Mouse (Mus musculus): ENCODE measurements around the gene Chil1. TPM values are rescaled to one million over a fixed set of nuclear protein-coding genes. Genes with fewer than 3 reads are reported as not detected.

Chil1 gene
- polyA plus RNA-seq, 1 experiment = 0.08 TPM

DNA sequence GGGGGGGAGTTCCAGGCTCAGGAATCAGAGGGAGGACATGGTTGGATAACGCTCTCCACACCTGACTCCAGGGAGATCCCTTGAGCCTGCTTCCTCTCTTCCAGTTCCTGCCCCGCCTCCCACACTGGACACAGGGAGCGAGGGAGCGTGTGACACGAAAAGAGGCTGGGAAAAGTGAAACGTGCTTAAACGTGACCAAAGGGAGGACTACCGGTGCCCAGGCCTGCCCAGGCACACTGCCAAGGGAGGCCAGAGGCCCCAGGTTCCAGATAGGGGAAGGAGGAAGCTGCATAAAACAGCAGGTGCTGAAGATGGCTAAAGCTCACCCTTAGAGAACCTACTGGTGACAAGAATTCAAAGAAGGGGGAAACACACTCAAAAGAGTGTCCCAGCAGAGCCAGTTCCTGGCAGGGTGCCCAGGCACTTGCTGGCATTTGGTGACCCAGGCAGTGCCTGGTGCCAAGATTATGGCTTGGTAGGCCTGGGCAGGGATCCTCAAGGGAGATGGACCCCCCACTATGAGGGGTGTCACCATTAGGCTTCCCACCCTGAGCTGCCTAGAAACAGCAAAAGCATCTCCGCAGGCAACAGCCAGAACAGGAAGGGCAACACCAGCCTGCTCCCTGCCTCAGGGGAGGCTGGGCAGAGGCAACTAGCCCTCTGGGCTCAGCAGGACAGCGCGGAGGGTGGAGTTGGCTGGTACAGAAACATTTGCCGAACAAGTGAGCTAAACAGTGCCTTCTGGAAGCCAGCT lies 51.0 kb downstream of the Chil1 start:
- Histone ChIP-seq H3K79me2 (ENCODE audit: control insufficient read depth, insufficient read depth) (no peaks in the 10 kb centered on the region), H3ac (ENCODE audit: control insufficient read depth, insufficient read length, low read depth) (no peak overlapping the region), H3K36me3 (ENCODE audit: control insufficient read depth, insufficient read depth) (no peaks in the 10 kb centered on the region), H3K27me3 (ENCODE audit: control insufficient read depth, insufficient read depth, insufficient read length) (peaks cover 53% of the 10 kb centered on the region), H3K79me3 (ENCODE audit: low read depth) (no peaks in the 10 kb centered on the region), H3K4me3 (ENCODE audit: insufficient read depth, poor library complexity, severe bottlenecking) (no peak overlapping the region)
- TF ChIP-seq USF1 (IDR thresholded peaks at IDR 0.05; ENCODE audit: low read depth) (no peak), CTCF (IDR thresholded peaks at IDR 0.05; ENCODE audit: control insufficient read depth, insufficient read depth, insufficient read length) (no peak), MYOD1 (IDR thresholded peaks at IDR 0.05; ENCODE audit: control insufficient read depth, insufficient read length, low read depth) (no peak), MYOG (IDR thresholded peaks at IDR 0.05; ENCODE audit: control insufficient read depth, extremely low read depth, insufficient read length) (no peak), CEBPB (IDR thresholded peaks at IDR 0.05; ENCODE audit: low read depth) (no peak), MAX (IDR thresholded peaks at IDR 0.05) (no peak), FOSL1 (IDR thresholded peaks at IDR 0.05; ENCODE audit: insufficient read depth, low read length, poor library complexity, severe bottlenecking) (no peak)

DNA sequence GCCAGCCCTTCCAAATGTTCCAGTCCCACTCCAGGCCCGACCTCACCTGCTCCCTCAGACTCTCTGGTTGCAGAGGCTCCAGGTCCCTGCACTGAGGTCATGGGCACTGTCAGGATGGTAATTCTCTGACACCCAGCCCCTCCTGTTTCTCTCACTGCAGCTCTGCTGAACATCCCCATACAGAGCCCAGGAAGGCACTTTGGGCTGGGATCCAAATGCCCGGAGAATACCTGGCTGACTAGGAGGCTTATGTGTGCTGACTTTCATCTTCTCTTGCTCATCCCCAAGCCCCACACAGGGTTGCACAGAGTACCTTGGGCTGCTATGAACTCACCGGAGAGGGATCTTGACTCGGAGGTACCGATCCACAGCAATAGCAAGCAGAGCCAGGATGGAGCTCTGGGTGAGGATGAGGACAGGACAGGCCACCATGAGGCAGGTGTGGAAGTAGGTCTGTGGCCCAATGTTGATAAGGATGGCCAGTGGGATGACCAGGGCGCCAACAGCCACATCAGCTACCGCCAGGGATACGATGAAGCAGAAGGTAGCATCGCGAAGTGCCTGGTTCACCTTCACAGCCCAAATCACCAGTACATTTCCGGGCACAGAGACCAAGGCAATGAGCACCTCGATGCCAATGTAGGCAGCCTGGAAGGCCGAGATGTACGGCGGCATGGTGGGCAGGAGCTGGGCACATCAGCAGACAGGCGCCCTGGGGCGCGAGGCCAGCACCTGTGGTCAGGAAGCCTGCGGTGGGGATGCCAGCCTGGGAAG lies 51.9 kb downstream of the Chil1 start:
- Histone ChIP-seq H3K36me3 (ENCODE audit: control insufficient read depth, insufficient read depth) (no peaks in the 10 kb centered on the region), H3K27me3 (ENCODE audit: control insufficient read depth, insufficient read depth, insufficient read length) (peaks cover 49% of the 10 kb centered on the region)

DNA sequence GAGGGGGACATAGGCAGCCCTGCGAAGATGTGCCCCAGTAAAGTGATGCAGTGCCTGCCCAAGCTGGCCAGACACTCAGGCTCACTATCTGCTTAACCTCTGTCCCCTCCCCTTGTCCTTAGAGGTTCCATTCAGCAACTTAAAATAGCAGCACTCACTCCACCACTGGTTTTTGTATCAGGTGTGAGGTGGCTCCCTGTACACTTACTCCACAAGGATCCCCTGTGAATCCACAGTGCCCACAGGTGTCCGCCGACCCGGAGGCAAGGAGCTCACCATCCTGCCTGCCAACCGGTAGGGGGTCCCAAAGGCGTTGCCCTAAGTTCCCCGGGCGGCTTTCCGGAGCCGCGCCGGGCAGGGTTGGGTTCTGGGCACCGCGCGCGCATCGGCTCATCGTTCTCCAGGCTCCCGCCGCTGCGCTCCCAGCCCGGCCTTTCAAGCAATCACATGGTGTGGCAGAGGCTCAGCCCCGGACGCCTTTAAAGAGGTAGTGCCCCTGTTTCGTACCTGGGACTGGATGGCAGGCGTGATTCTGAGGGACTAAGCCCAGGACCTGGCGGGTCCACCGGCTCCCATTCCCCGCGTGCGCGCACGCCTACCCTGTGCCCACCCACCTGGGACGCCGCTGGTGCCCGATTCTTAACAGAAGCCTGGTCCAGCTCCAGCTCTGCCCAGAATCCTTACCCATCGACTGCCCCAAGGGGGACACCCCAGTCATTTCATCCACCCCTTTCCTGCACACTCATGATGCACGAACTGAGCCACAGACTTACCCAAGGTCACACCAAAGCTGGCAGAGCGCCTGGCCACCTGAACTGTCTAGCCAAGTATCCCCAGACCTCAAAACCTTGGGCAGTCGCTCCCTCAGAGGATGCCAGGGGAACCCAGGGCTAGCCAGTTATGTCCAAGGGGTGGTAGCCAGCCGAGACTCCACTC lies 52.7 kb downstream of the Chil1 start:
- Histone ChIP-seq H3K4me3 (ENCODE audit: insufficient read depth, poor library complexity, severe bottlenecking) (no peak overlapping the region), H3K79me2 (ENCODE audit: control insufficient read depth, insufficient read depth) (no peaks in the 10 kb centered on the region), H3K79me3 (ENCODE audit: low read depth) (no peaks in the 10 kb centered on the region), H3K36me3 (ENCODE audit: control insufficient read depth, insufficient read depth) (no peaks in the 10 kb centered on the region), H3K27me3 (ENCODE audit: control insufficient read depth, insufficient read depth, insufficient read length) (peaks cover 52% of the 10 kb centered on the region), H3ac (ENCODE audit: control insufficient read depth, insufficient read length, low read depth) (no peak overlapping the region)
- TF ChIP-seq MAX (IDR thresholded peaks at IDR 0.05) = no peak
- TF ChIP-seq MYOD1 (IDR thresholded peaks at IDR 0.05; ENCODE audit: control insufficient read depth, insufficient read length, low read depth) = no peak
- no peak for TF ChIP-seq CTCF (IDR thresholded peaks at IDR 0.05; ENCODE audit: control insufficient read depth, insufficient read depth, insufficient read length)
- no peak for TF ChIP-seq CEBPB (IDR thresholded peaks at IDR 0.05; ENCODE audit: low read depth)
- TF ChIP-seq USF1 (IDR thresholded peaks at IDR 0.05; ENCODE audit: low read depth) = no peak
- TF ChIP-seq FOSL1 (IDR thresholded peaks at IDR 0.05; ENCODE audit: insufficient read depth, low read length, poor library complexity, severe bottlenecking) = no peak
- no peak for TF ChIP-seq MYOG (IDR thresholded peaks at IDR 0.05; ENCODE audit: control insufficient read depth, extremely low read depth, insufficient read length)

More for the DNA sequence above, 51.9 kb downstream of the Chil1 start:
- Histone ChIP-seq H3K4me3 (ENCODE audit: insufficient read depth, poor library complexity, severe bottlenecking) (no peak overlapping the region), H3K79me3 (ENCODE audit: low read depth) (no peaks in the 10 kb centered on the region), H3K79me2 (ENCODE audit: control insufficient read depth, insufficient read depth) (no peaks in the 10 kb centered on the region), H3ac (ENCODE audit: control insufficient read depth, insufficient read length, low read depth) (no peak overlapping the region)
- no peak for TF ChIP-seq MYOG (IDR thresholded peaks at IDR 0.05; ENCODE audit: control insufficient read depth, extremely low read depth, insufficient read length)
- no peak for TF ChIP-seq CTCF (IDR thresholded peaks at IDR 0.05; ENCODE audit: control insufficient read depth, insufficient read depth, insufficient read length)
- no peak for TF ChIP-seq FOSL1 (IDR thresholded peaks at IDR 0.05; ENCODE audit: insufficient read depth, low read length, poor library complexity, severe bottlenecking)
- no peak for TF ChIP-seq CEBPB (IDR thresholded peaks at IDR 0.05; ENCODE audit: low read depth)
- no peak for TF ChIP-seq USF1 (IDR thresholded peaks at IDR 0.05; ENCODE audit: low read depth)
- TF ChIP-seq MAX (IDR thresholded peaks at IDR 0.05) = no peak
- no peak for TF ChIP-seq MYOD1 (IDR thresholded peaks at IDR 0.05; ENCODE audit: control insufficient read depth, insufficient read length, low read depth)

DNA sequence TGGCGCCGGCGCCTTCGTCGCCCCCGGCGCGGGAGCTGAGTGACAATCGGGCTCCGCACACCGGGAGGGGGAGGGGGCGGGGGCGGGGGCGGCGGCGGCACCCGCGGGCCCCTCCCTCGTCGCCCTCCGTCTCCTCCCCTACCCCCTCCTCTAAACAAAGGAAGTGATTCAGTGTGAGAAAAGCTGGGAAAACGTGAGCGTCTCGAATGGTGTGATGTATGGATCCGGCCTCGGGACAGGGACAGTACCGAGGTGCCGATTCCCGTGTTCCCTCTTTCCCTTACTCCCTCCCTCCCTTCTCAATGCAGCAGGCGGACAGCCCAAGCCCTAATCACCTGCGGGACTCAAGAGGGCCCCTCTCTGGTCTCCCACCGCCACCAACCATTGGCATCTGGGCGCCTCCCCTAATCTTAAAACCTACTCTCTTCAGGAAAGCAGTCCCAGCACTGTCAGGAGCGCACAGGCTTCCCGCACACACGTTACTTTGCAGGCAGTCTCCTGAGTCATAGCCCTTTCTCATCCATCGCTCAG lies 53.5 kb downstream of the Chil1 start, which contains the start of gene Adora1:
Gene Adora1 (minus strand): TSS at position 41 of the 531 bp plus-strand sequence.
- Histone ChIP-seq H3K4me3 (ENCODE audit: insufficient read depth, poor library complexity, severe bottlenecking) (no peak within 1 kb of the TSS), H3K27me3 (ENCODE audit: control insufficient read depth, insufficient read depth, insufficient read length) (peaks cover 55% of the 10 kb centered on the region), H3K36me3 (ENCODE audit: control insufficient read depth, insufficient read depth) (no peaks in the 10 kb centered on the region), H3ac (ENCODE audit: control insufficient read depth, insufficient read length, low read depth) (no peak within 1 kb of the TSS), H3K79me2 (ENCODE audit: control insufficient read depth, insufficient read depth) (no peaks in the 10 kb centered on the region), H3K79me3 (ENCODE audit: low read depth) (no peaks in the 10 kb centered on the region)
- no peak for TF ChIP-seq CEBPB (IDR thresholded peaks at IDR 0.05; ENCODE audit: low read depth)
- no peak for TF ChIP-seq USF1 (IDR thresholded peaks at IDR 0.05; ENCODE audit: low read depth)
- TF ChIP-seq CTCF (IDR thresholded peaks at IDR 0.05; ENCODE audit: control insufficient read depth, insufficient read depth, insufficient read length) = no peak
- TF ChIP-seq MYOD1 (IDR thresholded peaks at IDR 0.05; ENCODE audit: control insufficient read depth, insufficient read length, low read depth) = no peak
- no peak for TF ChIP-seq MAX (IDR thresholded peaks at IDR 0.05)
- no peak for TF ChIP-seq FOSL1 (IDR thresholded peaks at IDR 0.05; ENCODE audit: insufficient read depth, low read length, poor library complexity, severe bottlenecking)
- no peak for TF ChIP-seq MYOG (IDR thresholded peaks at IDR 0.05; ENCODE audit: control insufficient read depth, extremely low read depth, insufficient read length)
